Mouse (Mus musculus): ENCODE data around the gene Fbln5. TPM values are rescaled to one million over a fixed set of nuclear protein-coding genes. Genes with fewer than 3 reads are reported as not detected.
A peak's percentile ranks its signal among the peaks of the same experiment; 100 is the strongest.

Fbln5 gene
- polyA plus RNA-seq, 1 experiment from 2014 or later, result 10.7 TPM

DNA sequence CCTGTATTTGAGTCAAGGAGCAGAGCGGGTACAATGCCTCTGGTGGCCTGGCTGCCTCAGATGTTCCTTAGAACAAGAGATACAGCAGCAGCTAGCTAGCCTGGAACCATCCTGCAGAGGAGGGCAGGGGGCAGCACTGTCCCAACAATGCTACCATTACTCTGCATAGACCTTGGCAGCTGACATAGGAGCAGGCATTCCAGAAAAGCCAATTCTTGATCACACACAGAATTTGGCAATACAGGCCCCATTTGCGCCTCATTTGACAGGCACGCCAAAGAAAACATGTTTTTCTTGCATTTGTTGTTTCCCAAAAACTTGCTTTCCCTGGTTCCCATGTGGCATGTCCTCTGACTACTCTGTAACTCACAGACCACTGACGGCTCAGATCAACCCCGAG is 56.8 kb downstream of the Fbln5 start:
- Histone ChIP-seq H3K4me1 (ENCODE audit: insufficient read depth) (peaks cover under 1% of the 10 kb centered on the region; the same call in 1 of the 2 replicates), H3K27ac (ENCODE audit: low read depth) (no peak overlapping the region), H3K9me3 (ENCODE audit: low read length) (no peaks in the 10 kb centered on the region), H3K9ac (replicated peaks) (no peak overlapping the region), H3K4me2 (ENCODE audit: low read depth, low read length) (no peak overlapping the region), H3K36me3 (replicated peaks; ENCODE audit: insufficient read depth, low read length) (no peaks in the 10 kb centered on the region), H3K27me3 (ENCODE audit: insufficient read depth, low read length) (no peaks in the 10 kb centered on the region), H3K4me3 (ENCODE audit: low read depth, low read length) (no peak overlapping the region)
- DNase-seq (no peak), ATAC-seq (no peak)
- 86% methylated on average over 5 of the region's 5 CpGs for WGBS (ENCODE audit: insufficient replicate concordance)
- TF ChIP-seq CTCF (IDR thresholded peaks at IDR 0.05; ENCODE audit: low read depth) (peak; percentile 10; the same call in 1 of the 2 replicates), EP300 (IDR thresholded peaks at IDR 0.05; ENCODE audit: low read depth) (no peak)

DNA sequence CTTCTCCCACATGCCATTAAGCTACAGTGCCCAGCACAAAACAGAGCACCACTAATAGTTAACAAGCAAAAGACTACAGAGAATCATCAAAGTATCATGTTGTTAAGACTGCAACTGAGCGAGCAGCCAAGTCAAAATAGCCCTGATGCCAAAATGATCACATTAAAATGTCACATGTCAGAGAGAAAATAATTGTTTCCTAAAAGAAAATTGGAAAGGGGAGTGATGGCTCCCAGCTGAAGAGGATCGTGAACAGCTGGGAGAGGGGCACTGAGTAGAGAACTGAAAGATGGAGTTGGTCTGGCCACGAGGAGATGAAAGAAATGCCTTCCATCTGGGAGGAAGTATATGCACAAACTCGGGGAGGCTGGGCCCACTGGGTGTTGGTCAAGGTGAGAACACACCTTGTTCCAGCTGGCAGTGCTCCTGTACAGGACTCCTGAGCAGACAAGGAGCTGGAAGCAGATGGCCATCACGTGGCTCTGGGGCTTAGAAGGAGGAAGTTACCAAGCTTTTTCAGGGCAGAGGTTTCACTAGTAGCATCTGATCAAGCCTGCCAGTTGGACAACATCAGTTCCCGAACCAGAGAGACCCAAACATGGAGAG is 59.3 kb downstream of the Fbln5 start:
- H3K4me2 ChIP-seq (ENCODE audit: low read depth, low read length), result no peak overlapping the region
- DNase-seq, result no peak
- no peaks in the 10 kb centered on the region for H3K9me3 ChIP-seq (ENCODE audit: low read length)
- no peaks in the 10 kb centered on the region for H3K4me1 ChIP-seq (ENCODE audit: insufficient read depth)
- no peaks in the 10 kb centered on the region for H3K36me3 ChIP-seq (replicated peaks; ENCODE audit: insufficient read depth, low read length)
- ATAC-seq, result no peak
- no peak overlapping the region for H3K4me3 ChIP-seq (ENCODE audit: low read depth, low read length)
- no peaks in the 10 kb centered on the region for H3K27me3 ChIP-seq (ENCODE audit: insufficient read depth, low read length)
- no peak for TF ChIP-seq CTCF (IDR thresholded peaks at IDR 0.05; ENCODE audit: low read depth)
- TF ChIP-seq EP300 (IDR thresholded peaks at IDR 0.05; ENCODE audit: low read depth), result no peak
- WGBS (ENCODE audit: insufficient replicate concordance), result 55% methylated on average over 6 of the region's 6 CpGs
- H3K27ac ChIP-seq (ENCODE audit: low read depth), result no peak overlapping the region
- no peak overlapping the region for H3K9ac ChIP-seq (replicated peaks)

DNA sequence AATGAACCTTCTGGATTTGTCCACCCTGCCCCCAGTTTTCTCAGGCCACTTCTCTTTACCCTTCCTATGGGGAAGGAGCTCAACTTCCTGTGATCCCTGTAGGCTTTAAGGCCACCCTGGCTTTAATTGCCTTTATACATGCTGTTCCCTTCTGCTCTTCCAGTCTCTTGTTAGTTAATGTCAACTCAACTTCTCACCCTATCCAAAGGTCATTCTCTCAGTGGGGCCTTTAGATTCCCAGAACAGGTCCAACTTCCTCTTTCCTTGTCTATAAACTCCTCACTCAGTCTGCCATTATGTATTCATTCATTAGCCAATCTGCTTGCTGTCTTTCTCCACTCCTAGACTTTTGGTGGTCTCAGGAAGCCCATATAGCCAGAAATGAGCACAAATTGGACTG is 60.2 kb downstream of the Fbln5 start:
- no peak overlapping the region for H3K27ac ChIP-seq (ENCODE audit: low read depth)
- H3K4me2 ChIP-seq (ENCODE audit: low read depth, low read length), result no peak overlapping the region
- H3K27me3 ChIP-seq (ENCODE audit: insufficient read depth, low read length), result no peaks in the 10 kb centered on the region
- no peaks in the 10 kb centered on the region for H3K4me1 ChIP-seq (ENCODE audit: insufficient read depth)
- no peak overlapping the region for H3K4me3 ChIP-seq (ENCODE audit: low read depth, low read length)
- TF ChIP-seq CTCF (IDR thresholded peaks at IDR 0.05; ENCODE audit: low read depth), result no peak
- TF ChIP-seq EP300 (IDR thresholded peaks at IDR 0.05; ENCODE audit: low read depth), result no peak
- DNase-seq, result no peak
- peak; percentile 35 for ATAC-seq
- no peaks in the 10 kb centered on the region for H3K9me3 ChIP-seq (ENCODE audit: low read length)
- H3K36me3 ChIP-seq (replicated peaks; ENCODE audit: insufficient read depth, low read length), result no peaks in the 10 kb centered on the region
- H3K9ac ChIP-seq (replicated peaks), result no peak overlapping the region

DNA sequence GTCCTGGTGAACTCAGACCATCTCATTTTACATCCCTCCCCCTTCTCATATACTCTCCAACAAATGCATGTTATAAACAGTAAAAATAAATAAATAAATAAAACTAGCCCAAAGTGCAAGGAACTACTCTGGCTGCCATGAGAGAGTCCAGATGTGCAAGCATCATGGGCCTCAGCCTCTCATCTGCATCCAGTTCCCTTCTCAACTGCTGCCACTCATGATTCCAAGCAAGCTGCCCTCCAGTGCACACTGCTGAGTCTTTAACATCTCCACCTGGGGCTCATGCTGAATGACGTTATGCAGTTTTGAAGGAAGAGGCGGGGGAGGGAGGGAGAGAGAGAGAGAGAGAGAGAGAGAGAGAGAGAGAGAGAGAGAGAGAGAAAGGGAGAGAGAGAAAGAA is 76.5 kb downstream of the Fbln5 start:
- ATAC-seq (no peak), DNase-seq (no peak)
- H3K9ac ChIP-seq (replicated peaks), result no peak overlapping the region
- no peaks in the 10 kb centered on the region for H3K27me3 ChIP-seq (ENCODE audit: insufficient read depth, low read length)
- no peaks in the 10 kb centered on the region for H3K9me3 ChIP-seq (ENCODE audit: low read length)
- TF ChIP-seq CTCF (IDR thresholded peaks at IDR 0.05; ENCODE audit: low read depth) (no peak), EP300 (IDR thresholded peaks at IDR 0.05; ENCODE audit: low read depth) (no peak)
- no peak overlapping the region for H3K27ac ChIP-seq (ENCODE audit: low read depth)
- WGBS (ENCODE audit: insufficient replicate concordance), result 65% methylated on average over 2 of the region's 2 CpGs
- H3K36me3 ChIP-seq (replicated peaks; ENCODE audit: insufficient read depth, low read length), result no peaks in the 10 kb centered on the region
- H3K4me3 ChIP-seq (ENCODE audit: low read depth, low read length), result no peak overlapping the region
- no peak overlapping the region for H3K4me2 ChIP-seq (ENCODE audit: low read depth, low read length)
- H3K4me1 ChIP-seq (ENCODE audit: insufficient read depth), result no peaks in the 10 kb centered on the region

DNA sequence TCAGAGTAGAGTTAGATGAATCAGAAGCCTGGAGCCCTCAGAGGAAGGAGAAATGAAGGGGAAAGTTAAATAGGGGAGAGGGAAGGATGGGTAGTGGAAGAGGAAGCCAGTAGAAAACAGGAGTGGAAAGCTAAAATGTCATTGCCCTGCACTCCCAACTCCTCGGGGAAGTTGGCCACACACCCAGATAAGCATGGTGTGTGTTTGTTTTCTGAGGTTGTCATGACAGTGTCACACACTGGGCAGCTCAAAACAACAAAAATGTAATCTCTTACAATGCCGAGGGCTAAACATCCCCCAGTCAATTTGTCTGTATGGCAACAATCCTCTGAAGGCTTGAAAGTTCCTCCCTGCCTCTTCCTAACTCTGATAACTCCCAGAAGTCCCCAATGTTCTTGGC is 78.4 kb downstream of the Fbln5 start:
- no peak overlapping the region for H3K9ac ChIP-seq (replicated peaks)
- H3K9me3 ChIP-seq (ENCODE audit: low read length), result no peaks in the 10 kb centered on the region
- no peak overlapping the region for H3K4me3 ChIP-seq (ENCODE audit: low read depth, low read length)
- H3K4me1 ChIP-seq (ENCODE audit: insufficient read depth), result no peaks in the 10 kb centered on the region
- no peak for TF ChIP-seq CTCF (IDR thresholded peaks at IDR 0.05; ENCODE audit: low read depth)
- no peak for TF ChIP-seq EP300 (IDR thresholded peaks at IDR 0.05; ENCODE audit: low read depth)
- peak overlapping the region; percentile 39; the same call in 1 of the 2 replicates for H3K27ac ChIP-seq (ENCODE audit: low read depth)
- ATAC-seq, result peak; percentile 62
- H3K4me2 ChIP-seq (ENCODE audit: low read depth, low read length), result no peak overlapping the region
- H3K36me3 ChIP-seq (replicated peaks; ENCODE audit: insufficient read depth, low read length), result no peaks in the 10 kb centered on the region
- DNase-seq, result no peak
- no peaks in the 10 kb centered on the region for H3K27me3 ChIP-seq (ENCODE audit: insufficient read depth, low read length)
- 34% methylated on average over 2 of the region's 2 CpGs for WGBS (ENCODE audit: insufficient replicate concordance)

DNA sequence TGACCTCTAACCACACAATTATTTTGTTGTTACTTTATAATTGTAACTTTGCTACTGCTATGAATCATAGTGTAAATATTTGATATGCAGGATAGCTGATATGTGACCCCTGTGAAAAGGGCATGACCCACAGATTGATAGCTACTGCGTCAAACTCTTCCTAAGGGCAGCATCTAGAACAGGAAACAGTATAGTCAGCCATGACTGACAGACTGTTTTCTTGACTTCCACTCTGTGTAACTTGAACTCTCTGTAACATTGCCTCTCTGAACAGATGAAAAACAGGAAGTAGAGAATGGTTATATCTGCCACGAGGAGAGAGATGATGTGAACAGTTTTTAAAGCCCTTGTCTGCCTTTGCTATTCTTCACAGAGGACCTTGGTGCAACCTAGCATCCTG is 78.8 kb downstream of the Fbln5 start:
- Histone ChIP-seq H3K4me3 (ENCODE audit: low read depth, low read length) (no peak overlapping the region), H3K4me2 (ENCODE audit: low read depth, low read length) (no peak overlapping the region), H3K4me1 (ENCODE audit: insufficient read depth) (no peaks in the 10 kb centered on the region), H3K9me3 (ENCODE audit: low read length) (no peaks in the 10 kb centered on the region), H3K36me3 (replicated peaks; ENCODE audit: insufficient read depth, low read length) (no peaks in the 10 kb centered on the region), H3K27ac (ENCODE audit: low read depth) (peak overlapping the region; percentile 39; the same call in 1 of the 2 replicates), H3K27me3 (ENCODE audit: insufficient read depth, low read length) (no peaks in the 10 kb centered on the region), H3K9ac (replicated peaks) (no peak overlapping the region)
- DNase-seq, result no peak
- WGBS (ENCODE audit: insufficient replicate concordance), result 11% methylated on average over 2 of the region's 2 CpGs
- ATAC-seq, result peak; percentile 73
- TF ChIP-seq CTCF (IDR thresholded peaks at IDR 0.05; ENCODE audit: low read depth), result no peak
- TF ChIP-seq EP300 (IDR thresholded peaks at IDR 0.05; ENCODE audit: low read depth), result no peak

Data from liver, postnatal 0 days (tissue).